8 mouse cellular contexts compared by ENCODE assay signal in genomic region chr4:104367741-104368411, GRCm38 (mm10).
A peak's percentile ranks its signal among the peaks of the same experiment; 100 is the strongest.
DNase-seq lines count a peak whose midpoint lies in the region; TF ChIP-seq lines count a peak whose summit lies in the region.

No protein-coding gene starts in this region.

- peaks cover 0 to 4% of the 10 kb centered on the region in 2 experiments; a peak in 1 of 4 replicates for H3K4me1 ChIP-seq in ES-E14 (ENCODE audit: control insufficient read depth in 2 of 2, insufficient read depth in 2 of 2, low read length in 2 of 2, poor library complexity in 1 of 2)

- H3K9me3 ChIP-seq in ES-E14 (ENCODE audit: control insufficient read depth, insufficient read depth, low read depth, low read length) = no peaks in the 10 kb centered on the region

- peak overlapping the region; percentile 44 for H3K27ac ChIP-seq in ES-E14 (ENCODE audit: insufficient read depth, low read depth, low read length, poor library complexity, severe bottlenecking)
- H3K27ac ChIP-seq in left cerebral cortex, adult 2 months = peak overlapping the region; percentile 93

- intact Hi-C loops in heart, postnatal 10 days (cut with DNase I) = no loop called here
- intact Hi-C loops in left cerebral cortex, adult 2 months (cut with DNase I) = loop anchor here (1.0 to 10.0 kb wide), 8 partner anchors 85 to 673 kb away; no protein-coding TSS in a partner anchor

- DNase-seq in 3134 (ENCODE audit: extremely low read depth, insufficient read length, low spot score) = peak; percentile 5
- peak; percentile 46 for DNase-seq in ES-E14 (ENCODE audit: low read depth, low spot score)
- DNase-seq in embryo, embryonic 9.5 days (ENCODE audit: extremely low spot score) = peak; percentile 56
- DNase-seq in heart, postnatal 10 days = peak; percentile 1 to 7
- DNase-seq in left cerebral cortex, adult 2 months (ENCODE audit: extremely low spot score in 1 of 2, low spot score in 2 of 2) = peak in 1 of 2 experiments; percentile 47
- DNase-seq in neural tube, embryonic 10.5 days (ENCODE audit: extremely low spot score, low spot score) = peak; percentile 65
- DNase-seq in B cell, adult 2 months = no peak
- DNase-seq in T-cell, adult 2 months (ENCODE audit: low spot score) = no peak

- in situ Hi-C loops in ES-E14 (cut with MboI; ENCODE audit: low sequenced_read_pairs in 2 of 2, unreplicated experiment in 2 of 2) = no loop called here

- H3K4me3 ChIP-seq in ES-E14 (ENCODE audit: insufficient read depth in 1 of 2, low read depth in 1 of 2, low read length in 2 of 2, poor library complexity in 1 of 2, severe bottlenecking in 1 of 2) = peak overlapping the region; percentile 73 to 91
- H3K4me3 ChIP-seq in left cerebral cortex, adult 2 months = peak overlapping the region; percentile 83

- no peak for TF ChIP-seq CTCF in left cerebral cortex, adult 2 months (IDR thresholded peaks at IDR 0.05)

- peak overlapping the region; percentile 88 for H3K9ac ChIP-seq in ES-E14 (ENCODE audit: insufficient read depth, low read depth, low read length, poor library complexity, severe bottlenecking)

- H3K36me3 ChIP-seq in ES-E14 (ENCODE audit: control insufficient read depth, insufficient read depth, low read length, poor library complexity, severe bottlenecking) = no peaks in the 10 kb centered on the region

TF ChIP-seq in ES-E14, 5 proteins besides CTCF, POLR2A, EP300 and RAD21:
- TF ChIP-seq ZC3H11A (IDR thresholded peaks at IDR 0.05; ENCODE audit: borderline replicate concordance, low read depth, low read length) = no peak
- no peak for TF ChIP-seq ZNF384 (IDR thresholded peaks at IDR 0.05; ENCODE audit: low read depth, low read length)
- no peak for TF ChIP-seq CHD2 (IDR thresholded peaks at IDR 0.05; ENCODE audit: low read depth, low read length)
- TF ChIP-seq HCFC1 (IDR thresholded peaks at IDR 0.05; ENCODE audit: borderline replicate concordance, insufficient read depth, low read length) = peak; percentile 39; the same call in 1 of the 2 replicates
- TF ChIP-seq MAFK (IDR thresholded peaks at IDR 0.05; ENCODE audit: insufficient read depth, low read depth, low read length) = no peak

Comparison
In these comparisons a context has a peak if more than half of its experiments do, and no peak if none do; other contexts are left out.
1. DNase-seq: peak in 3134 (single experiment), ES-E14 (single experiment), embryo, embryonic 9.5 days (single experiment), heart, postnatal 10 days (2 of 2) and neural tube, embryonic 10.5 days (single experiment); none in B cell, adult 2 months (0 of 2) and T-cell, adult 2 months (single experiment).